Mouse (Mus musculus) G1E (cell line): Measurements from ENCODE around the gene Alad. TPM values are rescaled to one million over a fixed set of nuclear protein-coding genes. Genes with fewer than 3 reads are reported as not detected.

ENCODE experiments used
- ATAC-seq: 2 replicates; pipeline ENCODE4 v1.8.0; 2016; ENCODE audit warnings: mild to moderate bottlenecking; ENCODE audit not compliant: insufficient number of reproducible peaks, poor library complexity, low FRiP score, severe bottlenecking; ENCODE audit errors: extremely low read depth
- DNase-seq: peaks from one replicate; pipeline ENCODE4 v3.0.0; 2012; ENCODE audit warnings: low spot score
- H3K27me3 ChIP-seq: 2 replicates; pipeline ENCODE4 v1.6.1; 2012; ENCODE audit warnings: mild to moderate bottlenecking, low read length, inconsistent platforms; ENCODE audit not compliant: insufficient read depth
- H3K36me3 ChIP-seq: replicated peaks from 2 replicates; pipeline ENCODE3; 2012; ENCODE audit warnings: mild to moderate bottlenecking, inconsistent platforms
- H3K4me1 ChIP-seq: 2 replicates; pipeline ENCODE4 v1.6.1; 2012; ENCODE audit warnings: low read depth, low read length, inconsistent platforms, mixed read lengths; ENCODE audit not compliant: insufficient read depth
- H3K4me3 ChIP-seq: 2 replicates; pipeline ENCODE4 v1.5.1; 2012; ENCODE audit warnings: low read depth, mild to moderate bottlenecking, inconsistent platforms, low read length, moderate library complexity, mixed read lengths
- H3K9me3 ChIP-seq: replicated peaks from 2 replicates; pipeline ENCODE4 v1.6.1; 2012; ENCODE audit warnings: inconsistent platforms
- CTCF ChIP-seq: IDR thresholded peaks from 2 replicates; pipeline ENCODE4 v1.5.1; 2012; ENCODE audit warnings: low read depth, low read length, inconsistent platforms, mixed read lengths
- GATA1 ChIP-seq: IDR thresholded peaks from 2 replicates; pipeline ENCODE4 v1.6.1; 2012; ENCODE audit warnings: borderline replicate concordance, low read length, inconsistent platforms, mixed read lengths
- GATA2 ChIP-seq: IDR thresholded peaks from 2 replicates; pipeline ENCODE4 v1.6.1; 2012; ENCODE audit warnings: low read depth, low read length, inconsistent platforms, borderline replicate concordance
- POLR2AphosphoS5 ChIP-seq: IDR thresholded peaks from 2 replicates; pipeline ENCODE4 v1.6.1; 2012; ENCODE audit warnings: low read depth, low read length, inconsistent platforms; ENCODE audit not compliant: insufficient replicate concordance
- TAL1 ChIP-seq: conservative IDR thresholded peaks from 2 replicates; pipeline ENCODE4 v1.6.1; 2012; ENCODE audit warnings: low read depth, low read length, inconsistent platforms, mixed read lengths
- polyA plus RNA-seq: library from polyadenylated mRNA; stranded (reverse); fragments of >175 nt; gene quantifications from 2 replicates; pipeline ENCODE4 v1.2.3, GENCODE M21; 2012
- total RNA-seq, 2 experiments: library from RNA; stranded (forward) in 1 of 2; stranded (reverse) in 1 of 2; fragments of 200-1000 nt in 1 of 2; fragments of >200 nt in 1 of 2; fragmentation: Nextera tagmentation in 1 of 2; gene quantifications; 2 replicates each; pipeline ENCODE4 v1.2.3; 2014 to 2017

The Alad gene
- total and polyA plus RNA-seq, 3 experiments, result 49.4 to 196 (median 123) TPM

- no peak overlapping the region for H3K4me3 ChIP-seq
- ATAC-seq (no peak), DNase-seq (no peak)
- H3K9me3 ChIP-seq, result no peaks in the 10 kb centered on the region
- TF ChIP-seq GATA2, result no peak
- TF ChIP-seq POLR2AphosphoS5, result no peak
- no peak for TF ChIP-seq CTCF
- no peak for TF ChIP-seq TAL1
- TF ChIP-seq GATA1, result no peak
- H3K27me3 ChIP-seq, result no peaks in the 10 kb centered on the region
- no peaks in the 10 kb centered on the region for H3K36me3 ChIP-seq
- peaks cover 13% of the 10 kb centered on the region for H3K4me1 ChIP-seq
Observed at GRCm38 (mm10) chr4:62472071-62472470, 47.6 kb downstream of the Alad start.

GRCm38 (mm10) chr4:62470598-62471051 is 49.1 kb downstream of the Alad start, which contains the start of gene Wdr31:
TSS of gene Wdr31 (minus strand) at chr4:62470896.
- Histone ChIP-seq H3K4me1 (peaks cover 8% of the 10 kb centered on the region), H3K4me3 (peak within 1 kb of the TSS; percentile 72), H3K36me3 (no peaks in the 10 kb centered on the region), H3K9me3 (no peaks in the 10 kb centered on the region), H3K27me3 (no peaks in the 10 kb centered on the region)
- DNase-seq, result peak; percentile 32
- ATAC-seq, result peak; percentile 70
- TF ChIP-seq GATA1 (no peak), POLR2AphosphoS5 (no peak), GATA2 (no peak), CTCF (no peak), TAL1 (no peak)

- no peak for ATAC-seq
- H3K9me3 ChIP-seq, result no peaks in the 10 kb centered on the region
- TF ChIP-seq GATA2, result no peak
- no peak for TF ChIP-seq POLR2AphosphoS5
- no peak for TF ChIP-seq TAL1
- no peak for TF ChIP-seq CTCF
- no peak for TF ChIP-seq GATA1
- no peaks in the 10 kb centered on the region for H3K36me3 ChIP-seq
- H3K27me3 ChIP-seq, result no peaks in the 10 kb centered on the region
- peaks cover 8% of the 10 kb centered on the region for H3K4me1 ChIP-seq
- DNase-seq, result no peak
- no peak overlapping the region for H3K4me3 ChIP-seq
Observed at GRCm38 (mm10) chr4:62468158-62468557, 51.6 kb downstream of the Alad start.

GRCm38 (mm10) chr4:62463124-62463523 is 56.6 kb downstream of the Alad start:
- TF ChIP-seq POLR2AphosphoS5 (no peak), CTCF (no peak), GATA1 (no peak), GATA2 (no peak), TAL1 (no peak)
- Histone ChIP-seq H3K36me3 (no peaks in the 10 kb centered on the region), H3K9me3 (no peaks in the 10 kb centered on the region), H3K4me3 (no peak overlapping the region), H3K4me1 (no peaks in the 10 kb centered on the region), H3K27me3 (no peaks in the 10 kb centered on the region)
- DNase-seq (no peak), ATAC-seq (no peak)

- ATAC-seq (no peak), DNase-seq (no peak)
- no peak for TF ChIP-seq GATA2
- TF ChIP-seq GATA1, result no peak
- TF ChIP-seq CTCF, result no peak
- TF ChIP-seq POLR2AphosphoS5, result no peak
- TF ChIP-seq TAL1, result no peak
- no peak overlapping the region for H3K4me3 ChIP-seq
- H3K9me3 ChIP-seq, result no peaks in the 10 kb centered on the region
- no peaks in the 10 kb centered on the region for H3K36me3 ChIP-seq
- H3K4me1 ChIP-seq, result no peaks in the 10 kb centered on the region; the same call in 1 of the 2 replicates
- peaks cover 3% of the 10 kb centered on the region; the same call in 1 of the 2 replicates for H3K27me3 ChIP-seq
Observed at GRCm38 (mm10) chr4:62460348-62460747, 59.4 kb downstream of the Alad start.

Other genes starting within 250 kb of the Alad start
- 54.2 and 60.9 TPM in 2 replicates for gene Fkbp15, start 159.4 kb downstream of the Alad start, total RNA-seq (2014; fragmentation: Nextera tagmentation)
- 60.0 and 60.3 TPM in 2 replicates for gene Fkbp15, start 159.4 kb downstream of the Alad start, total RNA-seq (2017)
- 14.5 and 16.7 TPM in 2 replicates for gene Fkbp15, start 159.4 kb downstream of the Alad start, polyA plus RNA-seq
- gene Slc31a1, start 159.2 kb downstream of the Alad start, total RNA-seq (2014; fragmentation: Nextera tagmentation), result 46.4 and 47.5 TPM in 2 replicates
- gene Slc31a1, start 159.2 kb downstream of the Alad start, total RNA-seq (2017), result 25.7 and 30.4 TPM in 2 replicates
- gene Slc31a1, start 159.2 kb downstream of the Alad start, polyA plus RNA-seq, result 2.2 and 3.4 TPM in 2 replicates
- gene Cdc26, start 111.3 kb downstream of the Alad start, total RNA-seq (2014; fragmentation: Nextera tagmentation), result 120 and 128 TPM in 2 replicates
- gene Cdc26, start 111.3 kb downstream of the Alad start, total RNA-seq (2017), result 120 and 148 TPM in 2 replicates
- 9.6 and 44.1 TPM in 2 replicates for gene Cdc26, start 111.3 kb downstream of the Alad start, polyA plus RNA-seq
- gene Prpf4, start 111.1 kb downstream of the Alad start, total RNA-seq (2014; fragmentation: Nextera tagmentation), result 23.0 and 26.8 TPM in 2 replicates
- gene Prpf4, start 111.1 kb downstream of the Alad start, total RNA-seq (2017), result 21.5 and 23.1 TPM in 2 replicates
- 2.5 and 4.1 TPM in 2 replicates for gene Prpf4, start 111.1 kb downstream of the Alad start, polyA plus RNA-seq
- not detected in 2 replicates for gene Rnf183, start 84.7 kb downstream of the Alad start, total RNA-seq (2014; fragmentation: Nextera tagmentation)
- gene Rnf183, start 84.7 kb downstream of the Alad start, total RNA-seq (2017), result not detected in 2 replicates
- 0.13 TPM in 1 of 2 replicates, not detected in the other for gene Rnf183, start 84.7 kb downstream of the Alad start, polyA plus RNA-seq
- 1.7 and 1.8 TPM in 2 replicates for gene Wdr31, start 49.0 kb downstream of the Alad start, total RNA-seq (2014; fragmentation: Nextera tagmentation)
- 0.70 and 2.0 TPM in 2 replicates for gene Wdr31, start 49.0 kb downstream of the Alad start, total RNA-seq (2017)
- 0.52 and 0.58 TPM in 2 replicates for gene Wdr31, start 49.0 kb downstream of the Alad start, polyA plus RNA-seq
- 0.53 TPM in 1 of 2 replicates, not detected in the other for gene Bspry, start 39.9 kb downstream of the Alad start, total RNA-seq (2014; fragmentation: Nextera tagmentation)
- 0.06 and 0.11 TPM in 2 replicates for gene Bspry, start 39.9 kb downstream of the Alad start, total RNA-seq (2017)
- 0.09 TPM in 1 of 2 replicates, not detected in the other for gene Bspry, start 39.9 kb downstream of the Alad start, polyA plus RNA-seq
- 1.8 and 2.3 TPM in 2 replicates for gene Hdhd3, start 16.5 kb downstream of the Alad start, total RNA-seq (2014; fragmentation: Nextera tagmentation)
- 1.3 and 1.7 TPM in 2 replicates for gene Hdhd3, start 16.5 kb downstream of the Alad start, total RNA-seq (2017)
- 1.7 and 3.0 TPM in 2 replicates for gene Hdhd3, start 16.5 kb downstream of the Alad start, polyA plus RNA-seq
- 32.5 and 36.3 TPM in 2 replicates for gene Pole3, start 5.2 kb upstream of the Alad start, total RNA-seq (2014; fragmentation: Nextera tagmentation)
- 71.7 and 73.9 TPM in 2 replicates for gene Pole3, start 5.2 kb upstream of the Alad start, total RNA-seq (2017)
- 37.2 and 40.9 TPM in 2 replicates for gene Pole3, start 5.2 kb upstream of the Alad start, polyA plus RNA-seq
- 0.53 TPM in 1 of 2 replicates, not detected in the other for gene 4933430I17Rik, start 5.5 kb upstream of the Alad start, total RNA-seq (2014; fragmentation: Nextera tagmentation)
- gene 4933430I17Rik, start 5.5 kb upstream of the Alad start, total RNA-seq (2017), result 0.27 and 0.29 TPM in 2 replicates
- gene 4933430I17Rik, start 5.5 kb upstream of the Alad start, polyA plus RNA-seq, result 0.05 TPM in 1 of 2 replicates, not detected in the other
- not detected in 2 replicates for gene Rgs3, start 39.9 kb upstream of the Alad start, total RNA-seq (2014; fragmentation: Nextera tagmentation)
- 0.16 and 0.23 TPM in 2 replicates for gene Rgs3, start 39.9 kb upstream of the Alad start, total RNA-seq (2017)
- not detected in 2 replicates for gene Rgs3, start 39.9 kb upstream of the Alad start, polyA plus RNA-seq